Mouse (Mus musculus) lung, adult 2 months (tissue): Measurements from ENCODE around the gene Creg2.

Experiments used
- CTCF ChIP-seq: fragments of 200-500 bp; IDR thresholded peaks from 2 replicates; pipeline ENCODE4 v1.5.1; 2011; ENCODE audit warnings: mild to moderate bottlenecking, low read length, control low read depth; ENCODE audit not compliant: insufficient read depth
- POLR2A ChIP-seq: fragments of 200-500 bp; IDR thresholded peaks from 2 replicates; pipeline ENCODE4 v1.6.1; 2011; ENCODE audit warnings: low read depth, mild to moderate bottlenecking, control low read depth, low read length, borderline replicate concordance; ENCODE audit errors: extremely low read depth

DNA sequence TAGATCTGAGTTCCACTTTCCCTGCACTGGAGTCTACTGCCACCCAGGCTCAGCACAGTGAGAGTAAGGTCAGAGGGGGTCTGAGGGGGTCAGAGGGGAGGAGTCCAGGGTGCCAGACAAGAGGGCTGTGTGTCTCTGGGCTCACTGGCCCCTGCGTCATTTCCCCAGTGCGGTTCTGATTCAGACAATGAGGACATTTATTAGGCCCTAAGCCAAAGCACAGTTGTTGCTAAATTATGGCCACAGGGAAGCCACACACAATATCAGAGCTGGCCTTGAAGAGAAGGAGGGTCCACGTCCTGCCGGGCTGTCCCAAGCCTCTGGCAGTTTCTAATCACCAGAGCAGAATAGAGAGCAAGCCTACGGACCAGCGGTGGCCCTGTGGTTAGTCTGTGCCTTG lies 47.2 kb upstream of the Creg2 start:
- no peak for TF ChIP-seq CTCF
- no peak for TF ChIP-seq POLR2A
